Mouse (Mus musculus) heart, embryonic 14.5 days (tissue): ENCODE data around the gene Hspb8. TPM values are rescaled to one million over a fixed set of nuclear protein-coding genes. Genes with fewer than 3 reads are reported as not detected.

ENCODE experiments used
- ATAC-seq: fragments of 200-750 bp; cut with Nextera tagmentation; 2 replicates; pipeline ENCODE4 v1.8.0; 2017; ENCODE audit warnings: low read depth, moderate TSS enrichment; ENCODE audit not compliant: insufficient number of reproducible peaks, insufficient read depth, low FRiP score
- H3K27ac ChIP-seq, 2 experiments: fragments of 200-500 bp in 1 of 2; fragments of 300-500 bp in 1 of 2; sonication (generic) in 1 of 2; replicated peaks in 1 of 2; 2 replicates each; pipeline ENCODE4 v1.5.1; 2012 to 2014; ENCODE audit warnings: low read depth in 2 of 2, low read length in 2 of 2, control low read depth in 1 of 2, mild to moderate bottlenecking in 1 of 2, mixed read lengths in 1 of 2; ENCODE audit not compliant: control insufficient read depth in 1 of 2, insufficient read depth in 1 of 2
- H3K27me3 ChIP-seq: fragments of 300-500 bp; sonication (generic); 2 replicates; pipeline ENCODE4 v1.6.1; 2014; ENCODE audit warnings: mild to moderate bottlenecking, low read length, control low read depth; ENCODE audit not compliant: control insufficient read depth, insufficient read depth
- H3K36me3 ChIP-seq: fragments of 300-500 bp; sonication (generic); 2 replicates; pipeline ENCODE4 v1.6.1; 2014; ENCODE audit warnings: mild to moderate bottlenecking, control low read depth, low read length, mixed read lengths; ENCODE audit not compliant: control insufficient read depth, insufficient read depth
- H3K4me1 ChIP-seq, 2 experiments: fragments of 200-500 bp in 1 of 2; fragments of 300-500 bp in 1 of 2; sonication (generic) in 1 of 2; 2 replicates each; pipeline ENCODE4 v1.6.1; 2012 to 2014; ENCODE audit warnings: low read length in 2 of 2, control low read depth in 1 of 2, mixed read lengths in 1 of 2; ENCODE audit not compliant: control insufficient read depth in 2 of 2, insufficient read depth in 2 of 2
- H3K4me2 ChIP-seq: fragments of 300-500 bp; sonication (generic); 2 replicates; pipeline ENCODE4 v1.6.1; 2014; ENCODE audit warnings: mild to moderate bottlenecking, low read length
- H3K4me3 ChIP-seq, 2 experiments: fragments of 200-500 bp in 1 of 2; fragments of 300-500 bp in 1 of 2; sonication (generic) in 1 of 2; 2 replicates each; pipeline ENCODE4 v1.5.1; 2012 to 2014; ENCODE audit warnings: low read length in 2 of 2, mild to moderate bottlenecking in 2 of 2, control low read depth in 1 of 2, low read depth in 1 of 2, moderate library complexity in 1 of 2; ENCODE audit not compliant: control insufficient read depth in 1 of 2, insufficient read depth in 1 of 2
- H3K9ac ChIP-seq: fragments of 300-500 bp; sonication (generic); 2 replicates; pipeline ENCODE4 v1.6.1; 2014; ENCODE audit warnings: mild to moderate bottlenecking, low read length
- H3K9me3 ChIP-seq: fragments of 300-500 bp; sonication (generic); 2 replicates; pipeline ENCODE4 v1.6.1; 2016; ENCODE audit warnings: low read length, control low read depth; ENCODE audit not compliant: control insufficient read depth
- WGBS: fragments of 180-500 bp; shearing (Covaris S2); extraction: QIAGEN DNeasy Blood & Tissue Kit; methylation state at CpG from one replicate; pipeline ENCODE4 v1.1.7; 2014; 5-methylcytosine and 5-hydroxymethylcytosine counted together
- polyA plus RNA-seq: library from polyadenylated mRNA; unstranded; fragments of >200 nt; fragmentation: Nextera tagmentation; extraction: Ambion mirVana; gene quantifications from 2 replicates; pipeline ENCODE4 v1.2.1, GENCODE M21; 2014

Hspb8 gene
- polyA plus RNA-seq, 1 experiment from 2014 or later = 31.7 TPM

DNA sequence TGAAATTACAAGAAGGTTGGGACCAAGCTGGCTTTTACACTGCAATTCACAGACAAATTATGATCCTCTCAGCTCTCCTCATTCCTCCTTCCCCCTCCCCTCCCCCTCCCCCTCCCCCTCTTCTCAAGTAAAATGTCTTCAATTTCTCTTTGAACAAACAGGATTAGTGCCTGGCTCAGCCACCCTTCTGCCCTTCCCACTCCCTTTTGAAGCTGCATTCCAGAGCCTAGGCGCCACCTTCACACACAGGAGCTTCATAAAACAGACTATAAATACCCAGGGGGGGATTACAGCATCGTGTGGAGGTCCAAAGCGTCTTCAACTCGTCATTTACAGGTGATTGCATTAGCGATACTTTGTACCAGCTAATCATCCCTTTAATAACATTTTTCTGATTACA, 6.5 kb downstream of the Hspb8 start:
- Histone ChIP-seq H3K27me3 (no peaks in the 10 kb centered on the region), H3K36me3 (peaks cover 38% of the 10 kb centered on the region), H3K27ac (peak overlapping the region; percentile 44 to 51; a peak in 3 of 4 replicates), H3K4me2 (peak overlapping the region; percentile 42), H3K9ac (peak overlapping the region; percentile 44; the same call in 1 of the 2 replicates), H3K4me1 (peaks cover 33 to 59% of the 10 kb centered on the region in 2 experiments), H3K9me3 (no peaks in the 10 kb centered on the region), H3K4me3 (no peak overlapping the region)
- WGBS = 28% methylated on average over 5 of the region's 5 CpGs
- ATAC-seq = no peak

DNA sequence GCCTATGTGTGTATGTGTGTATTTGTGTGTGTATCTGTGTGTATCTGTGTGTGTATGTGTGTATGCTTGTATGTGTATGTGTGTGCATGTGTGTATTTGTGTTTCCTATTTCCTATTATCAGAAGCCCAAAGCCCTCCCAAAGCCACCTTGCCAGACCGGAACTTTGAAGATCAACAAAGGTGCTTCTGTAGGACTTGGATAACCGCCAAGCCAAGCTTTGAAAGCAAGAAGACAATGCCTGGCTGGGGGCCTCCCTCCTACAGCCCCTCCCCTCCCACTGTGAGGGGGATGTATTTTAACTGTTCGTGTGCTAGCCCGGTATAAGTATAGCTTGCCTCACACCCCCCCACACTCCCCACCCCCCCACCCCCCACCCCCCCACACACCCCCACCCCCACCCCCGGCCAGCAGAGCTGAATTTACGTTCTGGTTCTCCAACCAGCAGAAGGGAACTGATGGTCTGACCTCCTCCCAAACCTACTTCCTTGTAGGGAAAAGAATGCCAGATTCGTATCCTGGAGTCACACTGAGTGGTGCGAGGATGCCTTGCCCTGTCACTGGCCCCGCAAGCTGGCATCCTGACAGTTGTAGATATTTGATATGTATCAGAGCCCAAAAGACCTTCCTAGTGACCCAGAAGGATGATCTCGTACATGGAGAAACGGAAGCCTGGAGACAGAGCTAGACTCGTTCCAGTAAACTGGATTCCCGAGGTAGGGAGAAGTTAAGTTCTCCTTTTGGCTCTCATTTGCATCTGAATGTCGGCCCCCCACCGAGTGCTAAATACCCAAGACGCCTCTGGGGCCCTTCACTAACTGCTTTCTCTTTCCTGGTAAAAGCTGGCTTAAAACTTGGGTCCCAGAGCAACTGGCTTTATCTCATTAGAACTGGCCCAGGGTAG, 12.7 kb downstream of the Hspb8 start:
- Histone ChIP-seq H3K4me2 (peak overlapping the region; percentile 44), H3K4me3 (no peak overlapping the region), H3K4me1 (peaks cover 24 to 55% of the 10 kb centered on the region in 2 experiments), H3K27ac (peak overlapping the region in 1 of 2 experiments; percentile 47; a peak in 1 of 4 replicates), H3K9ac (peak overlapping the region; percentile 30), H3K27me3 (no peaks in the 10 kb centered on the region), H3K9me3 (no peaks in the 10 kb centered on the region), H3K36me3 (peaks cover 42% of the 10 kb centered on the region)
- WGBS = 5% methylated on average over 16 of the region's 16 CpGs
- no peak for ATAC-seq

DNA sequence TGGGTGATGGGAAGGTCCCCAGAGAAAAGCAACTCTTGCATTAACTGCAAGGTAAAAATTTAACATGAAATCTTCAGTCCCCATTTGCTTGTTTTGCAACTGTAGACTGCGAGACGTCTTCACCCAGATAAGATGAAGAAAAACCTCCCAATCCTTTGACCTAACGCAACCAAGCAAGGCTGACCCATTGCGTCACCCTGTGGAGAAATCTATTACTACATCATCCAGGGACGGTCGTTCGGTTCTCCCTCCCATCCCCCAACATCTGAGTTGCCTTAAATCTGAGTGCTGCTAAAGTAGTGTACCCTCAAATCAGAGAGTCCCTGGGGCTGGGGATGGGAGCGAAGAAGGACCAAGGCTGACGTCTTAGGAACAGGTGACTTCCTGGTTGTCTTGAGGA, 13.7 kb downstream of the Hspb8 start:
- no peak overlapping the region for H3K4me3 ChIP-seq
- peaks cover 21 to 53% of the 10 kb centered on the region in 2 experiments for H3K4me1 ChIP-seq
- peaks cover 32% of the 10 kb centered on the region for H3K36me3 ChIP-seq
- ATAC-seq = no peak
- no peaks in the 10 kb centered on the region for H3K9me3 ChIP-seq
- H3K27me3 ChIP-seq = no peaks in the 10 kb centered on the region
- no peak overlapping the region for H3K9ac ChIP-seq
- H3K4me2 ChIP-seq = no peak overlapping the region
- no peak overlapping the region for H3K27ac ChIP-seq
- WGBS = 65% methylated on average over 9 of the region's 9 CpGs

GRCm38 (mm10) chr5:116407936-116408335, 14.7 kb downstream of the Hspb8 start:
- Histone ChIP-seq H3K4me2 (no peak overlapping the region), H3K4me3 (no peak overlapping the region), H3K27ac (peak overlapping the region; percentile 19 to 61; a peak in 2 of 4 replicates), H3K4me1 (peaks cover 16 to 43% of the 10 kb centered on the region in 2 experiments), H3K27me3 (no peaks in the 10 kb centered on the region), H3K36me3 (peaks cover 26% of the 10 kb centered on the region), H3K9me3 (no peaks in the 10 kb centered on the region), H3K9ac (peak overlapping the region; percentile 21; the same call in 1 of the 2 replicates)
- 23% methylated on average over 6 of the region's 6 CpGs for WGBS
- no peak for ATAC-seq

DNA sequence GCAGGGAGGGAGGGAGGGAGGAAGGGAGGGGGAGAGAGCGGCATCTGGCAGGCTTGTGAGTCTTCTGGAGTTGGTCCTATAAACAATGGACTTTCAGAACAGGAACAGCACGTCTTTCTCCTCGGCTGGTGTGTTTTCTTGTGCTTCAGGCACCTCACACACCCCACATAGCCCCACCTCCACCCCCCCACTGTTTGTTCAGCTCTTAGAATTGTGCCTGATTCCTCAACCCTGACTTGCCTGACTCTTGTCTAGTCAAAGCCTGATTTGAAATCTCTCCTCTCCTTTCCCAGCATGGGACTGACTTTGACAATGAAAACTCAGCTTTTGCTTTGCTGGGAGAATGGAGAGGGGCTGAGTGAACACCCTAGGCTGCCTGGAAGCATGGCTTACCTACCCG, 15.3 kb downstream of the Hspb8 start:
- peak overlapping the region; percentile 21; the same call in 1 of the 2 replicates for H3K9ac ChIP-seq
- WGBS = 43% methylated on average over 3 of the region's 4 CpGs
- no peak overlapping the region for H3K4me2 ChIP-seq
- H3K36me3 ChIP-seq = peaks cover 21% of the 10 kb centered on the region
- peak overlapping the region in 1 of 2 experiments; percentile 61; a peak in 2 of 4 replicates for H3K27ac ChIP-seq
- H3K4me1 ChIP-seq = peaks cover 16 to 40% of the 10 kb centered on the region in 2 experiments
- H3K27me3 ChIP-seq = no peaks in the 10 kb centered on the region
- H3K9me3 ChIP-seq = no peaks in the 10 kb centered on the region
- H3K4me3 ChIP-seq = no peak overlapping the region
- no peak; the same call in 1 of the 2 replicates for ATAC-seq

GRCm38 (mm10) chr5:116406507-116406906, 16.2 kb downstream of the Hspb8 start:
- Histone ChIP-seq H3K9ac (no peak overlapping the region), H3K4me3 (no peak overlapping the region), H3K36me3 (peaks cover 20% of the 10 kb centered on the region), H3K4me1 (peaks cover 16 to 39% of the 10 kb centered on the region in 2 experiments), H3K27ac (no peak overlapping the region), H3K9me3 (no peaks in the 10 kb centered on the region), H3K27me3 (no peaks in the 10 kb centered on the region), H3K4me2 (no peak overlapping the region)
- 78% methylated on average over 3 of the region's 3 CpGs for WGBS
- ATAC-seq = no peak

DNA sequence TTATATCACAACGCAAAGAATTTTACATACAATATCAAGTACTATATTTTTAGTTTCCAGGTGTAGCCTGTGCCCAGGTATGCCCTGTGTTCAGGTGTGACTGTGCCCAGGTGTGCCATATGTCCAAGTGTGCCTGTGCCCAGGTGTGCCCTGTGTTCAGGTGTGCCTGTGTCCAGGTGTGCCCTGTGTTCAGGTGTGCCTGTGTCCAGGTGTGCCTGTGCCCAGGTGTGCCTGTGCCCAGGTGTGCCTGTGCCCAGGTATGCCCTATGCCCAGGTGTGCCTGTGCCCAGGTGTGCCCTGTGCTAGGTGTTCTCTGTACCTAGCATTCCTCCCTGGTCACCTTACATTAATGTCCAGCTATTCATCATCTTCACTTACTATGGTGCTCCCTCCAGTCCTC, 16.7 kb downstream of the Hspb8 start:
- peaks cover 17% of the 10 kb centered on the region for H3K36me3 ChIP-seq
- WGBS = 81% methylated on average over 1 of the region's 1 CpGs
- H3K27me3 ChIP-seq = no peaks in the 10 kb centered on the region
- H3K4me2 ChIP-seq = no peak overlapping the region
- no peak overlapping the region for H3K9ac ChIP-seq
- no peak overlapping the region for H3K27ac ChIP-seq
- H3K9me3 ChIP-seq = no peaks in the 10 kb centered on the region
- no peak overlapping the region for H3K4me3 ChIP-seq
- peaks cover 12 to 34% of the 10 kb centered on the region in 2 experiments for H3K4me1 ChIP-seq
- ATAC-seq = no peak
